Mouse (Mus musculus): ENCODE results near the gene Acp1. TPM values are rescaled to one million over a fixed set of nuclear protein-coding genes. Genes with fewer than 3 reads are reported as not detected.

Acp1 gene
- polyA plus RNA-seq, 3 experiments from 2014 or later = 82.3 to 118 (median 93.2) TPM

- ATAC-seq = no peak
These were observed 47.0 kb downstream of the Acp1 start for GRCm38 (mm10) chr12:30864347-30864746.

- no peak for ATAC-seq
These were observed 55.2 kb downstream of the Acp1 start for GRCm38 (mm10) chr12:30856172-30856571.

DNA sequence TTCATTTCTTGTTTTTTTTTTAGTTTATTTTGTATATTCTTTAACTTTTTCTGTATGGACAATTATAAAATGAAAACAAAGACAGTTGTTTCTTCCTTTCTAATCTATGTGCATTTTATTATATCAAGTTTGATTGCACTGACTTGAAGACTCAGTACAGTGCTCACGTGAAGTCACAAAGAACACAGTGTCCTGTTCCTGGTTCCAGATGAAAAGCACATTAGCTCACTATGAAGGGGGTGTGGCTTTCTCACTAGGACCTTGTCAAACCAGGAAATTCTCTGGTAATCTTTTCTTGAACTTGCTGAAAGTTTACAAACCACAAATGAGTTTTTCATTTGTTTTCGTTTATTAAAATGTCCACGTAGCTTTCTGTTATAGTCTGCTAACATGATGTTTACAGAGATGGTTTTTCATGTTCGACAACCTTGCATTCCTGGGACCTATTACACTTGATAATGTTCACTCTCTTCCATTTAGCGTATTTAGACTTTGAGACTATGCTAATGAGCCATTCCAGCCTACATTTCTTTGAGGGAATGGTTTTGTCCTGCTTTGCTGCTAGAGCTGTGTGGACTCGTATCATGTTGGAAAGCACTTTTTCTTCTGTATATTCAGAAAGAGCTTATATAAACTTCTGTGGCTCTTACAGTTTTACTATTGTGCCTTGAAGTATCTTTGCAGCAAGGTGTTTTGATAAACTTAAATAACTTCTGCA, 55.8 kb downstream of the Acp1 start:
- ATAC-seq = no peak

GRCm38 (mm10) chr12:30851871-30852270, 59.5 kb downstream of the Acp1 start:
- ATAC-seq = no peak

DNA sequence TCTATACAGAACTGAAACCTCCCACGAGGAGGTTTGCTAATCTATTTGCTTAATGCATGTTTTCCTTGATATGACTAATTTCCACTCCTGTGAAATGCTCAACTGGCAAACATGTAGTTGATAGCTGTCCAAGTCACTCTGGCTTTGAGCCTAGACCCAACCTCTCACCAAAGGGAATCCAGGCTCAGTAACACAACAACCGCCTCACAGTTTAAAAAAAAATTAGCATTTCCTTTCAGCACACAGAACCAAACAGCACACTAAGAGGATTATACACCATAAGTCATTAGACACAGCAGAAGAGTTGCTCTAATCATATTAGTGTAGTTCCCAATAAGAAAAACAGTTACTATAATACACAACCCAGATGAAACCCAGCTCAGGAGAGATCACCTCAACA, 60.5 kb downstream of the Acp1 start:
- ATAC-seq = no peak

GRCm38 (mm10) chr12:30848521-30848920, 62.9 kb downstream of the Acp1 start:
- no peak for ATAC-seq

Other genes starting within 250 kb of the Acp1 start
- not detected for gene Alkal2, start 27.3 kb downstream of the Acp1 start, polyA plus RNA-seq (2017; shearing (Covaris generic))
- 1 to 10 TPM in 1 of 3 experiments, under 1 TPM in 2; 0.32 to 1.8 (median 0.82) TPM for gene Sh3yl1, start 79 bp upstream of the Acp1 start, polyA plus RNA-seq (2017; shearing (Covaris generic))
- under 1 TPM in 2 of 3 experiments, not detected in 1; 0.24 to 0.39 TPM for gene Fam110c, start 162.3 kb upstream of the Acp1 start, polyA plus RNA-seq (2017; shearing (Covaris generic))